Mouse (Mus musculus) liver, postnatal 0 days (tissue): ENCODE measurements around the gene Rab11fip3. TPM values are rescaled to one million over a fixed set of nuclear protein-coding genes. Genes with fewer than 3 reads are reported as not detected.

ENCODE experiments used
- ATAC-seq: fragments of 200-750 bp; cut with Nextera tagmentation; 2 replicates; pipeline ENCODE4 v1.8.0; 2017; ENCODE audit warnings: mild to moderate bottlenecking, moderate library complexity
- DNase-seq: peaks from one replicate; pipeline ENCODE4 v3.0.0-alpha.2; 2016
- H3K27ac ChIP-seq: fragments of 300-500 bp; sonication (generic); 2 replicates; pipeline ENCODE4 v1.5.1; 2014; ENCODE audit warnings: antibody characterized with exemption, moderate library complexity, mild to moderate bottlenecking, low read depth
- H3K27me3 ChIP-seq: fragments of 300-500 bp; sonication (generic); 2 replicates; pipeline ENCODE4 v1.6.1; 2014; ENCODE audit warnings: low read length, control low read depth, mixed read lengths; ENCODE audit not compliant: insufficient read depth
- H3K36me3 ChIP-seq: fragments of 300-500 bp; sonication (generic); replicated peaks from 2 replicates; pipeline ENCODE4 v1.6.1; 2014; ENCODE audit warnings: mild to moderate bottlenecking, control low read depth, low read length, moderate library complexity, mixed read lengths; ENCODE audit not compliant: insufficient read depth
- H3K4me1 ChIP-seq: fragments of 300-500 bp; sonication (generic); 2 replicates; pipeline ENCODE4 v1.6.1; 2014; ENCODE audit warnings: antibody characterized with exemption, mild to moderate bottlenecking, control low read depth; ENCODE audit not compliant: insufficient read depth
- H3K4me2 ChIP-seq: fragments of 300-500 bp; sonication (generic); 2 replicates; pipeline ENCODE4 v1.6.1; 2014; ENCODE audit warnings: low read depth, mild to moderate bottlenecking, low read length, moderate library complexity, mixed read lengths
- H3K4me3 ChIP-seq: fragments of 300-500 bp; sonication (generic); 2 replicates; pipeline ENCODE4 v1.5.1; 2014; ENCODE audit warnings: low read depth, low read length
- H3K9ac ChIP-seq: fragments of 300-500 bp; sonication (generic); replicated peaks from 2 replicates; pipeline ENCODE4 v1.6.1; 2014; ENCODE audit warnings: mild to moderate bottlenecking, moderate library complexity
- H3K9me3 ChIP-seq: fragments of 300-500 bp; sonication (generic); 2 replicates; pipeline ENCODE4 v1.6.1; 2016; ENCODE audit warnings: mild to moderate bottlenecking, control low read depth, low read length, mixed read lengths
- CTCF ChIP-seq: sonication (generic); IDR thresholded peaks from 2 replicates; pipeline ENCODE4 v1.5.1; 2016; ENCODE audit warnings: antibody characterized with exemption, low read depth
- EP300 ChIP-seq: IDR thresholded peaks from 2 replicates; pipeline ENCODE4 v1.6.1; 2016; ENCODE audit warnings: antibody characterized with exemption, low read depth, mild to moderate bottlenecking
- WGBS: fragments of 180-500 bp; shearing (Covaris S2); extraction: QIAGEN DNeasy Blood & Tissue Kit; methylation state at CpG from one replicate; pipeline ENCODE4 v1.1.7; 2014; ENCODE audit not compliant: insufficient replicate concordance; 5-methylcytosine and 5-hydroxymethylcytosine counted together
- polyA plus RNA-seq: library from polyadenylated mRNA; unstranded; fragments of >200 nt; fragmentation: Nextera tagmentation; extraction: Ambion mirVana; gene quantifications from 2 replicates; pipeline ENCODE4 v1.2.1, GENCODE M21; 2015

The Rab11fip3 gene
- polyA plus RNA-seq, 1 experiment from 2014 or later = 1.7 TPM

GRCm38 (mm10) chr17:26070136-26070535, 781 bp upstream of the Rab11fip3 start:
- DNase-seq (no peak), ATAC-seq (no peak)
- TF ChIP-seq EP300 (no peak), CTCF (no peak)
- Histone ChIP-seq H3K27ac (no peak overlapping the region), H3K4me1 (peaks cover 24% of the 10 kb centered on the region), H3K9me3 (no peaks in the 10 kb centered on the region), H3K36me3 (no peaks in the 10 kb centered on the region), H3K4me3 (peak overlapping the region; percentile 70; the same call in 1 of the 2 replicates), H3K9ac (no peak overlapping the region; the same call in 1 of the 2 replicates), H3K27me3 (peaks cover 33% of the 10 kb centered on the region), H3K4me2 (peak overlapping the region; percentile 97)
- 21% methylated on average over 6 of the region's 6 CpGs for WGBS

DNA sequence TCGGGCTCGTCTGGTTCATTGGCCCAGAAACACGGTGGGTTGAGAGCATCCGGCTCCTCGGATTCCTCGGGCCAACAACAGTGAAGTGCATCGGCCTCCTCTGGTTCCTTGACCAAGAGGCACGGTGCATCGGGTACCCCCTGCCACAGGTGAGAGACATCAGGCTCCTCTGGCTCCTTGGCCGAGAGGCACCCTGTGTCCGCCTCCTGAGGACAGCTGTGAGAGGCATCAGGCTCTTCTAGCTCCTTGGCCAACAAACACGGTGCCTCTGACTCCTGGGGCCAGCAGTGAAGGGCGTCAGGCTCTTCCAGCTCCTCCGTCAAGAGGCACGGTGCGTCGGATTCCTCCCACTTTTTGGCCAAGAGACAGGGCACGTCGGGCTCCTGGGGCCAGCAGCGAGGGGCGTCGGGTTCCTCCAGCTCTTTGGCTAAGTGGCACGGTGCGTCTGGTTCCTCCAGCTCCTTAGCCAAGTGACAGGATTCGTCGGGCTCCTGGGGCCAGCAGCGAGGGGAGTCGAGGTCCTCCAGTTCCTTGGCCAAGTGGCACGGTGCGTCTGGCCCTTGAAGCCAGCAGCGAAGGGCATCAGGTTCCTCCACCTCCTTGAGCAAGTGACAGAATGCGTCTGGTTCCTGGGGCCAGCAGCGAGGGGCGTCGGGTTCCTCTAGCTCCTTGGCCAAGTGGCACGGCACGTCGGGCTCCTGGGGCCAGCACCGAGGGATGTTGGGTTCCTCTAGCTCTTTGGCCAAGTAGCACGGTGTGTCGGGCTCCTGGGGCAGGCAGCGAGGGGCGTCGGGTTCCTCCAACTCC, 1.1 kb downstream of the Rab11fip3 start:
- no peak for ATAC-seq
- Histone ChIP-seq H3K9me3 (no peaks in the 10 kb centered on the region), H3K27ac (no peak overlapping the region), H3K27me3 (peaks cover 33% of the 10 kb centered on the region), H3K4me3 (peak overlapping the region; percentile 70), H3K36me3 (no peaks in the 10 kb centered on the region), H3K9ac (peak overlapping the region; percentile 56), H3K4me1 (peaks cover 24% of the 10 kb centered on the region), H3K4me2 (peak overlapping the region; percentile 97)
- DNase-seq = no peak
- TF ChIP-seq EP300 (no peak), CTCF (no peak)
- WGBS = 4% methylated on average over 44 of the region's 44 CpGs

DNA sequence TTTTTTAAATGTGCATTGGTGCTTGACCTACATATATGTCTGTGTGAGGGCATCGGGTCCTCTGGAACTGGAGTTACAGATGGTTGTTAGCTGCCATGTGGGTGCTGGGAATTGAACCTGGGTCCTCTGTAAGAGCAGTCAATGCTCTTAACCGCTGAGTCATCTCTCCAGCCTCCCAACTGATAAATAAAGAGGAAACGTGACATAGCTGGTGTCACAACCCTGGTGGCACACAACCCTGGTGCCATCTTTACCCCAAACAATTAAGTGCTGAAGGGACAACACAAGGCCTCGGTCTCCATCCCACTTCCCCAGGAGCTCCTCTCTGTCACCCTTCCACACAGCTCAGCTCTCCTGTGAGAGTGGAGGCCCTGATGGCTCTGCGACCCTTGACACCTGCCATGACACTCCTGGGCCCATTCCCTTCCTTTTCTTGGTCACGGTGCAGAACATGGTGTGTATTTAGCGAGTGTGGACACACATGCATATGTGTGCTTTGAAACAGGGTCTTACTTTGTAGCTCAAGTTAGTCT, 2.8 kb downstream of the Rab11fip3 start:
- ATAC-seq = no peak
- no peak overlapping the region for H3K4me3 ChIP-seq
- H3K27ac ChIP-seq = no peak overlapping the region
- 83% methylated on average over 7 of the region's 7 CpGs for WGBS
- DNase-seq = no peak
- H3K36me3 ChIP-seq = no peaks in the 10 kb centered on the region
- H3K4me2 ChIP-seq = peak overlapping the region; percentile 97; the same call in 1 of the 2 replicates
- no peak for TF ChIP-seq EP300
- no peak for TF ChIP-seq CTCF
- no peak overlapping the region for H3K9ac ChIP-seq
- H3K27me3 ChIP-seq = peaks cover 33% of the 10 kb centered on the region
- H3K9me3 ChIP-seq = no peaks in the 10 kb centered on the region
- H3K4me1 ChIP-seq = peaks cover 24% of the 10 kb centered on the region

DNA sequence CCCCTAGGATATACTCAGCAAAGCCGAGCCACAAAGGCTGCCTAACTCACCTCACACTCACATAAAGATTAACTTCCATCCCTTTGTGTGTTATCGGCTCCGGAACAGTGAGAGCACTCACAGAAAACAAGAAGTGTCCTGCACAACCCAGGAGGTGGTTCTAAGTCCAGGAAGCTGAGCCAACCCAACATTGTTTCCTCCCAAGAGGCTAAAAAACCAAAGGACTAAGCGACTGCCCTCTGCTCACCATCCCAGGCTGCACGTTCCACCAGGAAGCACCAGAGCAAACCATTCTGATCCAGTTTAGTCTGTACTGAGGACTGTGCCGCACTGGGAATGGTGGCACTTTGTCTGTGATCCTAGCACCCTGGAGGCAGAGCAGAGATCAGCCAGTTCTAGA, 4.4 kb downstream of the Rab11fip3 start:
- Histone ChIP-seq H3K4me3 (no peak overlapping the region), H3K27me3 (peaks cover 29% of the 10 kb centered on the region), H3K4me2 (no peak overlapping the region), H3K27ac (no peak overlapping the region), H3K9me3 (no peaks in the 10 kb centered on the region), H3K4me1 (peaks cover 21% of the 10 kb centered on the region), H3K9ac (no peak overlapping the region), H3K36me3 (no peaks in the 10 kb centered on the region)
- DNase-seq (no peak), ATAC-seq (no peak)
- WGBS = 34% methylated on average over 6 of the region's 6 CpGs
- TF ChIP-seq EP300 (no peak), CTCF (no peak)

DNA sequence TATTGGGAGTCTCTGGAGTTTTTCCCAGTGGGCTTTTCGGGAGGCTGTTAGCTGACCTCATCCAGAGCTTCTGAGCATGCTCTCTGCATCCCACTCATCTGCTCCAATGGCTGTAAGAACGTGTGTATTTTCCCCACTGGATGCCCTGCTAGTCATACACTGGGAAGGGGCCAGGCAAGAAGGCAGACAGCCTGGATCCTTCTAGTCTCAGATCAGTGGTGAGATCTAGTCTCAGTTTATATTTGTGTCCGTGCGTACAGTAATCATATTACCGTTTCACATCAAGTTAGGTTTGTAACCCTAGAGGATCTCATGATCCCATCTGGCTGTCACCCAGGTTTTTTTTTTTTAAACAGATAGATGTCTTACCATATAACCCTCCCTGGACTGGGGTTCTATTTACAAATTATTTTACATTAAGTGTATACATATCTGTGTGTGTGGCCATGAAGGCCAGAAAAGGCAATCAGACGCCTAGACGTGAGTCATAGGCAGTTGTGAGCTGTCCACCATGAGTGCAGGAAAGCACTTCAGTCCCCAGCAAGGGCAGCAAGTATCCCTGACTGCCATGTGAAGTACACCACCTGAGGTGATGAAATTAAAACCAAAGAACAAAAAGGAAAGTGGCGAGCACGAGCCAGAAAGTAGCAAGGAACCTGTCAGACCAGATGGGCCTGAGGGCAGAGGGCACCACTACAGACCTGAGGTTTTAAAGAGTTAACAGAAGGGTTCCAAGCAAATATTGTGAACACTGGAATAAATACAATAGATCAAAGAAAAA, 11.4 kb downstream of the Rab11fip3 start:
- Histone ChIP-seq H3K27me3 (no peaks in the 10 kb centered on the region), H3K4me2 (no peak overlapping the region), H3K4me1 (no peaks in the 10 kb centered on the region), H3K9me3 (no peaks in the 10 kb centered on the region), H3K27ac (no peak overlapping the region), H3K9ac (no peak overlapping the region), H3K4me3 (no peak overlapping the region), H3K36me3 (no peaks in the 10 kb centered on the region)
- ATAC-seq (no peak), DNase-seq (no peak)
- no peak for TF ChIP-seq EP300
- WGBS = 83% methylated on average over 9 of the region's 9 CpGs

DNA sequence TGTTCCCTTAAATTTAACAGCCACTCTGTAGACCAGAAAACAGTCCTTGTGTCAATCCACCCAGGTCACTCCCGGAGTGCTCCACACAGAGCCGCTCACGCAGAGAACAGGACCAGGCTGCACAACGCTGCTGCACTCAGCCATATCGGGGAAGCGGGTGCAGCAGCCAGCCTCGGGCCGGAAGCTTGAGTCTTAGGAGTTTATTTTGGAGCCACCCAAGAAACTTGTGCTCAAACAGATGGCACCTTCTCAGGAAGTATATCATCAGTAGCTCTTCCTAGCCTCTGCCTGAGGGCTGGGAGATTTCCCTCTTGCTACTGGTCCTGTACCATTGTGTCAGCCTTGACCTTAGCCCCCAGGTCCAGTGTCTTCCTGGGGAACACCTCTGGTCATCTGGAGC, 12.1 kb downstream of the Rab11fip3 start:
- no peak for TF ChIP-seq EP300
- TF ChIP-seq CTCF = no peak
- Histone ChIP-seq H3K4me3 (no peak overlapping the region), H3K4me1 (peaks cover under 1% of the 10 kb centered on the region), H3K27me3 (no peaks in the 10 kb centered on the region), H3K27ac (no peak overlapping the region), H3K9ac (no peak overlapping the region), H3K9me3 (no peaks in the 10 kb centered on the region), H3K4me2 (no peak overlapping the region), H3K36me3 (no peaks in the 10 kb centered on the region)
- DNase-seq (no peak), ATAC-seq (no peak)
- WGBS = 80% methylated on average over 8 of the region's 8 CpGs
